Mouse (Mus musculus) kidney, postnatal 10 days (tissue): ENCODE measurements at regions not wholly inside any gene's neighbourhood (a gene's known extent, or its start where the extent isn't known, plus 50 kb on each side); places are given as distances from the start of the nearest gene placed in this dataset.

Experiments used
- DNase-seq: peaks from one replicate; pipeline ENCODE4 v3.0.0; 2021; ENCODE audit warnings: mixed read lengths

DNA sequence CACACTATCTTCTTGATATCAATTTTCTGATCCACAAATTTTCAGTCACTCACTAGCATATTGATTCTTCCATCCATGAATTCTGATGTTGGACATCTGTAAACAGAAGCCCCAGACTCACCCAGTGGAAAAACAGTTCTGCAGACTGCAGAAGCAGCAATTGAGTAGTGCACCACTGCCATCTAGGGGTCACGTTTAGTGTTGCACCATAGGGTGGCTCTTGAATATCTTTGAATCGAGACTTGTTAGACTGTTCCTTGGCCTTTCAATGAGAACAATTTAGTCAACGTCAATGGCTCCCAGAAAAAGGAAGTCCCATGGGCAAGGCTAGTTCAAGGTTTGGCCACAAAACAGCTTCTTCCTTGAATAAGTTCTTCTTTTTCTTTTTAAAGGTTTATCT, 828.1 kb downstream of the Gm10330 start:
- peak; percentile 36 for DNase-seq

DNA sequence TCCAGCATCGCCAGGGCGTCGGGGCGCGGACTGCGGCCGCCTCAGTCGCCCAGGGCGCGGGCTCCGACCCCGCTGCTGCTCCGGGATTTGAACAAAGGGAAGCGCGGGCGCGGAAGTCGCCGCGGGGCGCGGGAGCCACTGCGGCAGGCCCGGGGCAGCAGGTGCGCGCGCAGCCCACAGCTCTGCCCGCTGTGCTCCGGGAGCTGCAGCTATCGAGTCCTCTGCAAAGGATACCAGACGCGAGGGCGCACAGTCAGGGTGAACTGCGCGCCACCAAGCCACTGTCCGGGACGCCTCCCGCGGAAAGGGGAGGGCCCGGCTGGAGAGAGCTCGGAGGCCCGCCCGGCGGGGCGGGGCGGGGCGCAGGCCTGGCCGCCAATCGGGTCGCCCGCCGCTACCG, 873.9 kb downstream of the Gm10330 start:
- peak; percentile 4 for DNase-seq
